Mouse (Mus musculus): ENCODE measurements at regions not wholly inside any gene's neighbourhood (a gene's known extent, or its start where the extent isn't known, plus 50 kb on each side); places are given as distances from the start of the nearest gene placed in this dataset.

DNA sequence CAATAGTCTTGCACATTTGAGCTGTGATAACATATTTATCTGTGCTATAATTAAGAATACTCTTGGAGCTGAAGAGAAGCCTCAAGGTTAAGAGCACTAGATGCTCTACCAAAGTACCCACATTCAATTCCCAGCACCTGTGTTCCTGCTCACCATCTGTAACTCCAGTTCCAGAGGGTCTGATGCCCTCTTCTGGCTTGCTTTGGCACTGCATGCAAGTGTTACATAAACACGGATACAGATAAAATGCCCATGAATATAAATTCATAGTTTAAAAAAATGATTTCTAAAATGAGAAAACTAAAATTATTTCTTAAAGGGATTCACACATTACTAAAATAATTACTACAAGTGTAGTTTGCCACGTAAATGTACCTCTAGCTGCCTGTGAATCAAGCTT is 364.3 kb downstream of the Tox3 start:
- TF ChIP-seq CTCF (IDR thresholded peaks at IDR 0.05): peak; percentile 22
- no peak for TF ChIP-seq POLR2A (IDR thresholded peaks at IDR 0.05; ENCODE audit: insufficient read depth, low read depth, low read length)
